Mouse (Mus musculus) C2C12 (cell line): Measurements from ENCODE around the gene Ybx3.

Source experiments
- CEBPB ChIP-seq: IDR thresholded peaks from one replicate; pipeline ENCODE4 v1.6.1; 2011; ENCODE audit warnings: low read depth, mild to moderate bottlenecking, control low read depth, moderate library complexity
- CTCF ChIP-seq: IDR thresholded peaks from one replicate; pipeline ENCODE4 v1.5.1; 2011; ENCODE audit not compliant: control insufficient read depth, insufficient read depth, insufficient read length
- FOSL1 ChIP-seq: IDR thresholded peaks from one replicate; pipeline ENCODE4 v1.8.0; 2011; ENCODE audit warnings: mild to moderate bottlenecking, low read length; ENCODE audit not compliant: poor library complexity, insufficient read depth, severe bottlenecking
- MYOD1 ChIP-seq: IDR thresholded peaks from one replicate; pipeline ENCODE4 v1.6.1; 2011; ENCODE audit warnings: low read depth; ENCODE audit not compliant: control insufficient read depth, insufficient read length
- MYOG ChIP-seq: IDR thresholded peaks from one replicate; pipeline ENCODE4 v1.6.1; 2011; ENCODE audit not compliant: control insufficient read depth, insufficient read length; ENCODE audit errors: extremely low read depth
- USF1 ChIP-seq: IDR thresholded peaks from one replicate; pipeline ENCODE4 v1.6.1; 2011; ENCODE audit warnings: low read depth, mild to moderate bottlenecking, control low read depth, moderate library complexity

- TF ChIP-seq MYOG: no peak
- no peak for TF ChIP-seq CTCF
- TF ChIP-seq FOSL1: no peak
- no peak for TF ChIP-seq CEBPB
- no peak for TF ChIP-seq USF1
- TF ChIP-seq MYOD1: no peak
These were observed at the start of gene Ybx3 for GRCm38 (mm10) chr6:131388040-131389021.
